Mouse (Mus musculus): ENCODE data around the gene Ackr2.

GRCm38 (mm10) chr9:121898245-121898644 is at the start of gene Ackr2:
- no peak for TF ChIP-seq GATA1 (IDR thresholded peaks at IDR 0.05; ENCODE audit: borderline replicate concordance, low read length)
- TF ChIP-seq FLI1 (IDR thresholded peaks at IDR 0.05; ENCODE audit: low read length) = no peak
